Mouse (Mus musculus): ENCODE results near the gene Adcy5. TPM values are rescaled to one million over a fixed set of nuclear protein-coding genes. Genes with fewer than 3 reads are reported as not detected.

The Adcy5 gene
- polyA plus RNA-seq, 1 experiment from 2014 or later = 8.4 TPM

DNA sequence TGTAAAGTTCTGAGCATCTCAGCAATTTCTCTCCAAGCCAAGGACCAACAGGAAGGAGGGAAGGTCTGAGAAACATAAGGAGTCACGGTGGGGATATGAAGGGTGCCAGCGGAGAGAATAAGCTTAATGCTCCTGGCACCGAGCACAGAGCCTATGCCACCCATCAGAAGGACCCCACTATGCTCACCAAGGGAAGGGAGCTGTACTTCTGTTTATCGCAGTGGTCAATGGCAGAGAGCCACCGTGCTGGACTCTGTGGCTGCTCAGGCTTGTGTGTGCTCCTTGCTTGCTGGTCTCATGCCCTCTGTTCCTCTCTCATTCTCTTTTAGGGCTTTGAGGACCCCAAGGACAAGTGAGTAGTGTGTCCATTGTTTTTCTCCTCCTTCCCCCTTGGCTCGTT is 123.5 kb downstream of the Adcy5 start:
- Histone ChIP-seq H3K9me3 (ENCODE audit: control insufficient read depth, low read length) (no peaks in the 10 kb centered on the region), H3K4me1 (ENCODE audit: control insufficient read depth, insufficient read depth, low read length) (0 out of 2 replicates have a peak, but pooled peaks cover 3% of the 10 kb centered on the region), H3K4me2 (ENCODE audit: low read length) (no peak overlapping the region), H3K4me3 (replicated peaks; ENCODE audit: low read depth, low read length) (no peak overlapping the region), H3K9ac (replicated peaks; ENCODE audit: low read length) (no peak overlapping the region), H3K27me3 (ENCODE audit: control insufficient read depth, insufficient read depth, low read length) (no peaks in the 10 kb centered on the region), H3K27ac (replicated peaks; ENCODE audit: low read depth, low read length) (no peak overlapping the region), H3K36me3 (ENCODE audit: control insufficient read depth, insufficient read depth, low read length) (peaks cover 19% of the 10 kb centered on the region; the same call in 1 of the 2 replicates)
- 78% methylated on average over 6 of the region's 6 CpGs for WGBS
- ATAC-seq (ENCODE audit: low FRiP score, low TSS enrichment) (no peak), DNase-seq (no peak)

DNA sequence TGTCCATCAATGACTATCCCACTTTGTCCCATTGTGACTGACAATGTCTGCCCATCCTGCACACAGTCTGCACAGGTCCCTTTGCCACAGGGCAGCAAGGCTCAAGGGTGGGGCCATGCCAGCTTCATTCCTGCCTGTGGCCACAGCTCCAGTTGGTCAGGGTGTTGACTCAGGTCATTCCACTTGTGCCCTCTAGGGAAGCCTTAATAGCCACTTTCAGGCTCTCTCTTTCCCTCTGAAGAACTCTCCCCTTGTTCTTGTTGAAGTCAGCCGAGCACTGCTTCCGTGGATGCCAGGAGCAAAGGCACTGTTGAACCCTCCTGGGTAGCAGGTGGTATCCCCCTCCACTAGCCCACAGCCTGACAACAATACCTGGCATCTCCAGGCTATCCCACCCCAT is 127.8 kb downstream of the Adcy5 start:
- Histone ChIP-seq H3K9me3 (ENCODE audit: control insufficient read depth, low read length) (no peaks in the 10 kb centered on the region), H3K36me3 (ENCODE audit: control insufficient read depth, insufficient read depth, low read length) (peaks cover 32% of the 10 kb centered on the region; the same call in 1 of the 2 replicates), H3K4me1 (ENCODE audit: control insufficient read depth, insufficient read depth, low read length) (no peaks in the 10 kb centered on the region), H3K4me3 (replicated peaks; ENCODE audit: low read depth, low read length) (no peak overlapping the region), H3K27me3 (ENCODE audit: control insufficient read depth, insufficient read depth, low read length) (no peaks in the 10 kb centered on the region), H3K27ac (replicated peaks; ENCODE audit: low read depth, low read length) (no peak overlapping the region), H3K4me2 (ENCODE audit: low read length) (no peak overlapping the region), H3K9ac (replicated peaks; ENCODE audit: low read length) (no peak overlapping the region)
- ATAC-seq (ENCODE audit: low FRiP score, low TSS enrichment) (no peak), DNase-seq (no peak)
- WGBS = 89% methylated on average over 2 of the region's 2 CpGs

DNA sequence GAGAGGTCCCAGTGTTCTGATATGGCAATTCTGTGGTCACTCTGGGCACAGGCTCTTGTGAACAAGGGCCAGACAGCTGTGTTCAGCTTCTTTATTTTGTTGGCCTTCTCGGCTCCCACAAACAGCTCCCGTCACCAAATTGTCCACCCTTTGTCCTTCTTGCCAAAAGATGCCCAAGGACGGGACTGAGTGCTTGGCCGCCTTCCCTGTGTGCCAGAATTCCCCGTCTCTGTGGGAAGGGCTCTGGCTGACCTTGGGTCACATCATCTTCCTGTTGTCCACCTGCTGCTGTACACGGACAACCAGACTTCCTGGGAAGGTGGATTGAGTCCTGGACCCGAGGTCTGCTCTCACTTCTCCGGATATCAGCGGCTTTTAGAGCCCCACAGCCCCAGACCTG is 131.1 kb downstream of the Adcy5 start:
- H3K36me3 ChIP-seq (ENCODE audit: control insufficient read depth, insufficient read depth, low read length) = peaks cover 24% of the 10 kb centered on the region
- no peak overlapping the region for H3K9ac ChIP-seq (replicated peaks; ENCODE audit: low read length)
- 85% methylated on average over 9 of the region's 9 CpGs for WGBS
- no peaks in the 10 kb centered on the region for H3K4me1 ChIP-seq (ENCODE audit: control insufficient read depth, insufficient read depth, low read length)
- DNase-seq = no peak
- no peak overlapping the region for H3K4me3 ChIP-seq (replicated peaks; ENCODE audit: low read depth, low read length)
- no peaks in the 10 kb centered on the region for H3K9me3 ChIP-seq (ENCODE audit: control insufficient read depth, low read length)
- no peaks in the 10 kb centered on the region for H3K27me3 ChIP-seq (ENCODE audit: control insufficient read depth, insufficient read depth, low read length)
- ATAC-seq (ENCODE audit: low FRiP score, low TSS enrichment) = no peak
- H3K27ac ChIP-seq (replicated peaks; ENCODE audit: low read depth, low read length) = no peak overlapping the region
- no peak overlapping the region for H3K4me2 ChIP-seq (ENCODE audit: low read length)

DNA sequence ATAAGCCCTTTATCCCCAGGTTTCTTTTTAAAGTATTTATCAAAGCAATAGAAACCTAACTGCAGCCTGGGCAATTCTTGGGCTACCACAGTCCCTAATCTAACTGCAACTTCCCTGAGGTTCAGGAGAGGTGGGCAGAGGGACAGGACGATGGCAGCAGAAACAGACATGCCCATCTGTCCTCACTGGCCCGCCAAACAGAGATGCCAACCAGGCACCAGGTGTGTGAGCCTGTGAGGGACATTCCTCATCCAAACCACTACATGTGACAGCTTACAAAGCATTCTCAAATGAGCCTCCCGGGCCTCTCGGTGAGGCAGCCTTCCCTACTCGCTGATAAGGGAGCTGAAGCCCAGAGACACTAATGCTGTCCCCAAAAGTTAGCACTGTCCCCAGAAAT is 132.6 kb downstream of the Adcy5 start:
- no peak overlapping the region for H3K4me3 ChIP-seq (replicated peaks; ENCODE audit: low read depth, low read length)
- H3K27me3 ChIP-seq (ENCODE audit: control insufficient read depth, insufficient read depth, low read length) = no peaks in the 10 kb centered on the region
- no peak overlapping the region for H3K9ac ChIP-seq (replicated peaks; ENCODE audit: low read length)
- H3K27ac ChIP-seq (replicated peaks; ENCODE audit: low read depth, low read length) = no peak overlapping the region
- ATAC-seq (ENCODE audit: low FRiP score, low TSS enrichment) = no peak
- no peak for DNase-seq
- H3K4me1 ChIP-seq (ENCODE audit: control insufficient read depth, insufficient read depth, low read length) = no peaks in the 10 kb centered on the region
- no peaks in the 10 kb centered on the region for H3K9me3 ChIP-seq (ENCODE audit: control insufficient read depth, low read length)
- peaks cover 29% of the 10 kb centered on the region for H3K36me3 ChIP-seq (ENCODE audit: control insufficient read depth, insufficient read depth, low read length)
- no peak overlapping the region for H3K4me2 ChIP-seq (ENCODE audit: low read length)
- WGBS = 94% methylated on average over 5 of the region's 5 CpGs

DNA sequence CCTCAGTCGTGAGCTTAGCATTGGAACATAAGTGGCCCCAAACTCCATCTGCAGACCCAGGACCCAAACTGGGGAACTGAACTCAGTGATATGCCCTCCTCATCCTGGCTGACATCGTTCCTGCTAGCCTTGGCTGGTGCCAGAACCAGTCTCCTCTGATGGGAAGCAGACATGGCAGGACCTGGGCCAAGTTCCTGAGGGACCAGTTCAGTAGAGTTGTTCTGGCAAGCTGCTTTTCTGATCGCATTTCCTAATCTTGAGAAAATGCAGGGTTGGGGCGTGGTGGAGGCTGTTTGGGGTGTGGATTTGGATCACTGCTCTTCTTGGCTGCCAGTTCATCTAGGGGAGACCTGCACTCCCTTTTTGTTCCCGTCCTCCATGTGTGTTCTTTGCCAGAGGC is 143.1 kb downstream of the Adcy5 start:
- Histone ChIP-seq H3K4me1 (ENCODE audit: control insufficient read depth, insufficient read depth, low read length) (no peaks in the 10 kb centered on the region), H3K4me2 (ENCODE audit: low read length) (no peak overlapping the region), H3K36me3 (ENCODE audit: control insufficient read depth, insufficient read depth, low read length) (peaks cover 23% of the 10 kb centered on the region), H3K9ac (replicated peaks; ENCODE audit: low read length) (no peak overlapping the region), H3K27me3 (ENCODE audit: control insufficient read depth, insufficient read depth, low read length) (no peaks in the 10 kb centered on the region), H3K27ac (replicated peaks; ENCODE audit: low read depth, low read length) (no peak overlapping the region), H3K9me3 (ENCODE audit: control insufficient read depth, low read length) (no peaks in the 10 kb centered on the region), H3K4me3 (replicated peaks; ENCODE audit: low read depth, low read length) (no peak overlapping the region)
- no peak for DNase-seq
- ATAC-seq (ENCODE audit: low FRiP score, low TSS enrichment) = no peak
- WGBS = 87% methylated on average over 5 of the region's 5 CpGs

DNA sequence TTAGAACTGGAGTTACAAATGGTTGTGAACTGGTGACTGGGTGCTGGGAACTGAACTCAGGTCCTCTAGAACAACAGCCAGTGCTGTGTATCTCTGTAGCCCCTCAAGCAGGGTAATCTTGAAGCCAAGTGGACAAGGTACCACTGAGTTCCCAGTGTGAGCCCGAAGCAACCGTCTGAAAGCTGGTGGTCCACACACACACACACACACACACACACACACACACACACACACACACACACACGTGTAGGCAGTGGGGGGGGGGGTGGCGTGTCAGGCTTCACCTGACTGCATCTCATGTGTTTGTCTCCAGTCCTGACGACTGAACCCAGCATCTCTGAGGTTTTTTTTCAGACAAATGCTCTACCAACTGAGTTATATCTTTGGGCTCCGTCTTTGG is 145.5 kb downstream of the Adcy5 start:
- 80% methylated on average over 6 of the region's 6 CpGs for WGBS
- H3K9me3 ChIP-seq (ENCODE audit: control insufficient read depth, low read length) = no peaks in the 10 kb centered on the region
- ATAC-seq (ENCODE audit: low FRiP score, low TSS enrichment) (no peak), DNase-seq (no peak)
- H3K4me3 ChIP-seq (replicated peaks; ENCODE audit: low read depth, low read length) = no peak overlapping the region
- peaks cover 37% of the 10 kb centered on the region for H3K36me3 ChIP-seq (ENCODE audit: control insufficient read depth, insufficient read depth, low read length)
- H3K4me1 ChIP-seq (ENCODE audit: control insufficient read depth, insufficient read depth, low read length) = no peaks in the 10 kb centered on the region
- no peak overlapping the region for H3K9ac ChIP-seq (replicated peaks; ENCODE audit: low read length)
- no peak overlapping the region for H3K4me2 ChIP-seq (ENCODE audit: low read length)
- H3K27me3 ChIP-seq (ENCODE audit: control insufficient read depth, insufficient read depth, low read length) = no peaks in the 10 kb centered on the region
- no peak overlapping the region for H3K27ac ChIP-seq (replicated peaks; ENCODE audit: low read depth, low read length)

DNA sequence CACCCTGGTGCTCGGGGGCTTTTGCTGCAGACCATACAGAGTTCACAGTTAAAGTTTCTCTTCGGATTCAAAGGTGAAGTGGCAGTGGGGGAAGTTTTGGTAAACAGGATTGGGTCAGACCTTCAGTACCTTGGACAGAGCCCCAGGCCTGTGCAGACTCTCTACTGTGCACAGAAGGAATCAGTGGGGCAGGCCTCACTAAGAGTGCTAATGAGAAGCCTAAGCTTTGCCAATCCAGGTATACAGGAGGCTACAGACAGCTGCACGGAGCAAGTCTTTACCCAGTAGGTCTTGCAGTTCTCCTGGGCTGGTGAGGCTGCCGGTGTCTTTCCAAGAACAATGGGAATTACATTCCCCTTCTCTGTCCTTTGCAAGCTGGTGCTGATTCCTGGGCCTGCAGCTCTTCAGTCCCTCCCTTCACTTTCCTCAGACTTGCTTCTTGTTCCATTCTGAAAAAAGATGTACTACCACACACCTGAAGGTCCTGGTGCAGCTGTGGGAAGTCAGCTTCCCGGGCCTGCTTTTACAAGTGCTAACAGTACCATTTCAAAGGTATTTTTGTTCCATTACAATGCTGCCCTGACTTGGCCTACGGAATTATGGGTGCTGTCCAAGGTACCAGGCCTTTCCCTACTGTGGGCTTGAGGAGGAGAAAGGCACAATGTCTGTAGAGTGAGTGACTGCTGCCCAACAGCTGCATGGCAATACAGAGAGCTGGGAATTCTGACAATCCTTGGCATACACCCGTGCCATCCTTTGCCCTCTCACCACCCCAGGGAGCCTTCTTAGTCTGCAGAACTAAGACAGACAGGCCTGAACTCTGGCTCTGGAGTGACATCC is 148.0 kb downstream of the Adcy5 start:
- peaks cover 37% of the 10 kb centered on the region for H3K36me3 ChIP-seq (ENCODE audit: control insufficient read depth, insufficient read depth, low read length)
- H3K9ac ChIP-seq (replicated peaks; ENCODE audit: low read length) = no peak overlapping the region
- no peak for DNase-seq
- ATAC-seq (ENCODE audit: low FRiP score, low TSS enrichment) = no peak
- no peaks in the 10 kb centered on the region for H3K4me1 ChIP-seq (ENCODE audit: control insufficient read depth, insufficient read depth, low read length)
- H3K4me3 ChIP-seq (replicated peaks; ENCODE audit: low read depth, low read length) = no peak overlapping the region
- no peaks in the 10 kb centered on the region for H3K27me3 ChIP-seq (ENCODE audit: control insufficient read depth, insufficient read depth, low read length)
- WGBS = 58% methylated on average over 7 of the region's 7 CpGs
- H3K4me2 ChIP-seq (ENCODE audit: low read length) = no peak overlapping the region
- H3K27ac ChIP-seq (replicated peaks; ENCODE audit: low read depth, low read length) = no peak overlapping the region
- H3K9me3 ChIP-seq (ENCODE audit: control insufficient read depth, low read length) = no peaks in the 10 kb centered on the region

DNA sequence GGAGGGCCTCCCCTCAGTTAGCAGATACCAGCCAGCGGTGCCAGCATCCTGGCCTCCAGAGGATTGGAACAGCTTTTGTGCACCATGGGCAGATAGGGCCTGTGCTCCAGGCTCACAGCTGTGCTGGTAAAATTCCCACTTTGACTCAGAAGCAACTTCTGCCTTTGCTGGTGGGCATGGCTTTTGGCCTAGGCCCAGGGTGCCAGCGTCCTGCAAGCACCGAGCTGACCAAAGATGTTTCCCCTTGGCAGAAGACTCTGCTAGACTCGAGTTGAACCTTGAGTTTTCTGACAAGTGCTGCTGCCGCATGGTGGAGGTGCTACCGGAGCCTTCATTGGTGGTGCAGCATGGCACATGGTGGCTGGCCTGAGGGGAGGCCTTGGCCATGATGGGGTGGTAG is 149.0 kb downstream of the Adcy5 start:
- Histone ChIP-seq H3K4me1 (ENCODE audit: control insufficient read depth, insufficient read depth, low read length) (no peaks in the 10 kb centered on the region), H3K27me3 (ENCODE audit: control insufficient read depth, insufficient read depth, low read length) (no peaks in the 10 kb centered on the region), H3K27ac (replicated peaks; ENCODE audit: low read depth, low read length) (no peak overlapping the region), H3K36me3 (ENCODE audit: control insufficient read depth, insufficient read depth, low read length) (peaks cover 29% of the 10 kb centered on the region), H3K4me3 (replicated peaks; ENCODE audit: low read depth, low read length) (no peak overlapping the region), H3K9me3 (ENCODE audit: control insufficient read depth, low read length) (no peaks in the 10 kb centered on the region), H3K9ac (replicated peaks; ENCODE audit: low read length) (no peak overlapping the region), H3K4me2 (ENCODE audit: low read length) (no peak overlapping the region)
- ATAC-seq (ENCODE audit: low FRiP score, low TSS enrichment) (no peak), DNase-seq (no peak)
- WGBS = 94% methylated on average over 6 of the region's 6 CpGs

DNA sequence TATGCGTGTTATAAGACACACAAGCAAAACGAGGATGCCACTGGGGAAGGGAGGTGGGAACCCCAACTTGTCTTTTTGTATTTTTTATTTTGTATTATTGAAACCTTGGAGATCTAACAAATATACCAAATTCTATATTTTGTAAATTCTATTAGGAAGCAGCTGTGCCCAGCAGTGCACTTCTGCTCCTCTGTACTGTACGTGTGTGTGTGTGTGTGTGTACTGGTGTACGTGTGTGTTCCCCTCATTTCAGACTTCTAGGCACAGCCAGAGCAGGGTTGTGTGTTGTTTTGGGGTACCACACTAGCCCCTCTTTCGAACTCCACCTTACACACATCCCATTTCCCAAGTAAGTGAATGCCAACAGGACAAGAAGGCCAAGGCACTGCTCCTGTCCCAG is 149.7 kb downstream of the Adcy5 start:
- Histone ChIP-seq H3K36me3 (ENCODE audit: control insufficient read depth, insufficient read depth, low read length) (peaks cover 25% of the 10 kb centered on the region), H3K4me2 (ENCODE audit: low read length) (no peak overlapping the region), H3K9ac (replicated peaks; ENCODE audit: low read length) (no peak overlapping the region), H3K9me3 (ENCODE audit: control insufficient read depth, low read length) (no peaks in the 10 kb centered on the region), H3K27me3 (ENCODE audit: control insufficient read depth, insufficient read depth, low read length) (no peaks in the 10 kb centered on the region), H3K27ac (replicated peaks; ENCODE audit: low read depth, low read length) (no peak overlapping the region), H3K4me1 (ENCODE audit: control insufficient read depth, insufficient read depth, low read length) (no peaks in the 10 kb centered on the region), H3K4me3 (replicated peaks; ENCODE audit: low read depth, low read length) (no peak overlapping the region)
- no peak for ATAC-seq (ENCODE audit: low FRiP score, low TSS enrichment)
- DNase-seq = no peak
- 93% methylated on average over 5 of the region's 5 CpGs for WGBS
